Mouse (Mus musculus) CH12.LX (cell line): ENCODE measurements around the gene Lgals2. TPM values are rescaled to one million over a fixed set of nuclear protein-coding genes. Genes with fewer than 3 reads are reported as not detected.
A peak's percentile ranks its signal among the peaks of the same experiment; 100 is the strongest.

Experiments
- DNase-seq: peaks from one replicate; pipeline ENCODE4 v3.0.0-alpha.2; 2013; ENCODE audit errors: extremely low read depth
- H3K27ac ChIP-seq: 2 replicates; pipeline ENCODE4 v1.5.1; 2012; ENCODE audit warnings: low read depth, mild to moderate bottlenecking, control low read depth, moderate library complexity; ENCODE audit not compliant: insufficient read depth
- H3K27me3 ChIP-seq: replicated peaks from 2 replicates; pipeline ENCODE3; 2012; ENCODE audit warnings: inconsistent platforms
- H3K36me3 ChIP-seq, 2 experiments: replicated peaks in 1 of 2; 2 replicates each; pipeline versions ENCODE3 to v1.6.1; 2012; ENCODE audit warnings: inconsistent platforms in 1 of 2, low read length in 1 of 2, mild to moderate bottlenecking in 1 of 2, mixed read lengths in 1 of 2, moderate library complexity in 1 of 2; ENCODE audit not compliant: control insufficient read depth in 1 of 2, insufficient read depth in 1 of 2
- H3K4me1 ChIP-seq, 2 experiments: 2 replicates each; pipeline ENCODE4 v1.6.1; 2012; ENCODE audit warnings: inconsistent platforms in 1 of 2, moderate library complexity in 1 of 2; ENCODE audit not compliant: insufficient read depth in 2 of 2, control insufficient read depth in 1 of 2
- H3K4me2 ChIP-seq: 2 replicates; pipeline ENCODE4 v1.6.1; 2012; ENCODE audit warnings: low read depth, mild to moderate bottlenecking, control low read depth; ENCODE audit not compliant: poor library complexity, insufficient read depth, severe bottlenecking
- H3K4me3 ChIP-seq, 3 experiments: fragments of 150-350 bp in 1 of 3; sonication (generic) in 1 of 3; replicated peaks in 1 of 3; 2 replicates each; pipeline versions ENCODE3 to v1.5.1; 2011 to 2012; ENCODE audit warnings: low read depth in 2 of 3, low read length in 2 of 3, mild to moderate bottlenecking in 2 of 3, moderate library complexity in 2 of 3, control low read depth in 1 of 3, improper control_type of control experiment in 1 of 3, inconsistent platforms in 1 of 3, mixed read lengths in 1 of 3; ENCODE audit not compliant: poor library complexity in 1 of 3
- H3K79me2 ChIP-seq: replicated peaks from 2 replicates; pipeline ENCODE4 v1.6.1; 2012; ENCODE audit warnings: mild to moderate bottlenecking, moderate library complexity; ENCODE audit not compliant: control insufficient read depth, poor library complexity, insufficient read depth, severe bottlenecking; ENCODE audit errors: extremely low read depth
- H3K9ac ChIP-seq: 2 replicates; pipeline ENCODE4 v1.6.1; 2012; ENCODE audit warnings: low read depth, mild to moderate bottlenecking, control low read depth, moderate library complexity; ENCODE audit not compliant: insufficient read depth
- H3K9me3 ChIP-seq: replicated peaks from 2 replicates; pipeline ENCODE3; 2012; ENCODE audit warnings: low read length, inconsistent platforms, mixed read lengths
- CHD2 ChIP-seq: IDR thresholded peaks from 2 replicates; pipeline ENCODE4 v1.6.1; 2011; ENCODE audit warnings: low read length, improper control_type of control experiment
- CTCF ChIP-seq, 2 experiments: IDR thresholded peaks in 1 of 2; conservative IDR thresholded peaks in 1 of 2; 2 replicates each; pipeline ENCODE4 v1.5.1; 2011 to 2012; ENCODE audit warnings: low read depth in 2 of 2, low read length in 2 of 2, improper control_type of control experiment in 1 of 2, inconsistent platforms in 1 of 2, mild to moderate bottlenecking in 1 of 2, moderate library complexity in 1 of 2
- ELF1 ChIP-seq: IDR thresholded peaks from 2 replicates; pipeline ENCODE4 v1.6.1; 2014; ENCODE audit warnings: low read depth, mild to moderate bottlenecking, inconsistent platforms, low read length, improper control_type of control experiment
- EP300 ChIP-seq: IDR thresholded peaks from 2 replicates; pipeline ENCODE4 v1.6.1; 2011; ENCODE audit warnings: low read length, improper control_type of control experiment
- HCFC1 ChIP-seq: IDR thresholded peaks from 2 replicates; pipeline ENCODE4 v1.6.1; 2012; ENCODE audit warnings: low read depth, mild to moderate bottlenecking, inconsistent platforms, low read length, improper control_type of control experiment
- IRF4 ChIP-seq: IDR thresholded peaks from 2 replicates; pipeline ENCODE4 v1.6.1; 2014; ENCODE audit warnings: low read depth, mild to moderate bottlenecking, inconsistent platforms, low read length, improper control_type of control experiment
- MEF2A ChIP-seq: IDR thresholded peaks from 2 replicates; pipeline ENCODE4 v1.6.1; 2014; ENCODE audit warnings: low read depth, mild to moderate bottlenecking, inconsistent platforms, low read length, improper control_type of control experiment, borderline replicate concordance
- NELFE ChIP-seq: IDR thresholded peaks from 2 replicates; pipeline ENCODE4 v1.6.1; 2011; ENCODE audit warnings: low read depth, low read length, improper control_type of control experiment
- PAX5 ChIP-seq: IDR thresholded peaks from 2 replicates; pipeline ENCODE4 v1.6.1; 2012; ENCODE audit warnings: low read length, inconsistent platforms, mixed read lengths
- RAD21 ChIP-seq: IDR thresholded peaks from 2 replicates; pipeline ENCODE4 v1.6.1; 2011; ENCODE audit warnings: low read depth, mild to moderate bottlenecking, low read length, improper control_type of control experiment, moderate library complexity
- SMC3 ChIP-seq: IDR thresholded peaks from 2 replicates; pipeline ENCODE4 v1.6.1; 2011; ENCODE audit warnings: low read depth, low read length, improper control_type of control experiment
- TCF12 ChIP-seq: IDR thresholded peaks from 2 replicates; pipeline ENCODE4 v1.6.1; 2014; ENCODE audit warnings: low read depth, mild to moderate bottlenecking, inconsistent platforms, low read length, improper control_type of control experiment
- UBTF ChIP-seq: IDR thresholded peaks from 2 replicates; pipeline ENCODE4 v1.6.1; 2012; ENCODE audit warnings: low read depth, mild to moderate bottlenecking, inconsistent platforms, low read length, improper control_type of control experiment, moderate library complexity
- ZKSCAN1 ChIP-seq: IDR thresholded peaks from 2 replicates; pipeline ENCODE4 v1.6.1; 2012; ENCODE audit warnings: low read depth, inconsistent platforms, low read length, improper control_type of control experiment, borderline replicate concordance
- dilution Hi-C: fragments of 300-500 bp; cut with MboI; formaldehyde crosslinking; loops from 2 replicates; pipeline ENCODE4 v1.14.3; 2020; ENCODE audit warnings: low sequenced_read_pairs; ENCODE audit not compliant: extremely low pct_unique_long_range_greater_than_20kb, extremely low pct_ligation_motif_present
- in situ Hi-C: fragments of 300-500 bp; cut with MboI; formaldehyde crosslinking; loops from 3 replicates; pipeline ENCODE4 v1.14.3; 2019; ENCODE audit warnings: low sequenced_read_pairs, low pct_ligation_motif_present, low pct_unique_long_range_greater_than_20kb, mixed read lengths
- polyA plus RNA-seq: library from polyadenylated mRNA; unstranded; fragments of >175 nt; gene quantifications from 2 replicates; pipeline ENCODE4 v1.2.1, GENCODE M21; 2012; ENCODE audit warnings: low read depth; ENCODE audit not compliant: insufficient read length
- total RNA-seq, 2 experiments: library from RNA; depleted of rRNA; stranded (reverse); fragments of 300-350 nt in 1 of 2; fragments of >200 nt in 1 of 2; gene quantifications; 2 replicates each; pipeline ENCODE4 v1.2.3; 2012 to 2014

Gene Lgals2
- total and polyA plus RNA-seq, 3 experiments: not detected

DNA sequence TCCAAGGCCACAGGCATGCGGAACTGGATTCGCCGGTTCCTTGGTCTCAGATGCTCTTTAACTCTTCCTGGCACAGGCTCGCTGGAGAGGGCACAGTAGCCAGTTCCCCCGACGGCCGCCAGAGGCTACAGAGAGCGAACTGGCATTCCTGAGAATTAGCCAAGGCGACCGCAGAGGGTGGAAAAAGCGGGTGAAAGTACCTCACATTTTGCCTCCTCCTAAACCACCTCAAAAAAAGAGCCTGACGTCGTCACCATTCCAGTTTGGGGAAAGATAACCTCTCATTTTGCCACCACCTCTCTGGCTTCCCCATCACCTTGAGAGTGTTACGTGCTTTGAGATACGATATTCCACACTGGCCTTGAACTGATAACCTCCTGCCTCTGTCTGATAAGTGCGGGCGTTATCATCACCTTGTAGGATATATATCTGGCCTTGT lies 20.9 kb upstream of the Lgals2 start:
- H3K4me2 ChIP-seq: peak overlapping the region; percentile 80
- peak overlapping the region; percentile 49 to 75 (median 68) for H3K4me3 ChIP-seq
- DNase-seq: peak; percentile 57
- dilution Hi-C loops (no loop called here), in situ Hi-C loops (no loop called here)
- peaks cover 0 to 28% of the 10 kb centered on the region in 2 experiments; a peak in 2 of 4 replicates for H3K4me1 ChIP-seq
- no peaks in the 10 kb centered on the region for H3K9me3 ChIP-seq
- peaks cover 29% of the 10 kb centered on the region for H3K27me3 ChIP-seq
- H3K27ac ChIP-seq: no peak overlapping the region
- H3K9ac ChIP-seq: peak overlapping the region; percentile 79
- TF ChIP-seq EP300 (peak; percentile 44; the same call in 1 of the 2 replicates), IRF4 (peak; percentile 26; the same call in 1 of the 2 replicates), PAX5 (no peak), CTCF (conservative IDR thresholded peaks at IDR 0.05 in 1 of 2, IDR thresholded peaks at IDR 0.05 in 1 of 2; ENCODE audit: low read depth in 2 of 2, low read length in 2 of 2) (peak; percentile 48 to 69; a peak in 3 of 4 replicates), HCFC1 (peak; percentile 29), SMC3 (peak; percentile 41), NELFE (0 out of 2 replicates have a peak, but pooled peaks have one; percentile 20), ZKSCAN1 (no peak), CHD2 (0 out of 2 replicates have a peak, but pooled peaks have one; percentile 28), MEF2A (0 out of 2 replicates have a peak, but pooled peaks have one; percentile 31), RAD21 (peak; percentile 26), TCF12 (peak; percentile 29; the same call in 1 of the 2 replicates), UBTF (no peak), ELF1 (0 out of 2 replicates have a peak, but pooled peaks have one; percentile 23)
- H3K79me2 ChIP-seq: 0 out of 2 replicates have a peak, but pooled peaks cover 4% of the 10 kb centered on the region
- H3K36me3 ChIP-seq: peaks cover 9 to 23% of the 10 kb centered on the region in 2 experiments

DNA sequence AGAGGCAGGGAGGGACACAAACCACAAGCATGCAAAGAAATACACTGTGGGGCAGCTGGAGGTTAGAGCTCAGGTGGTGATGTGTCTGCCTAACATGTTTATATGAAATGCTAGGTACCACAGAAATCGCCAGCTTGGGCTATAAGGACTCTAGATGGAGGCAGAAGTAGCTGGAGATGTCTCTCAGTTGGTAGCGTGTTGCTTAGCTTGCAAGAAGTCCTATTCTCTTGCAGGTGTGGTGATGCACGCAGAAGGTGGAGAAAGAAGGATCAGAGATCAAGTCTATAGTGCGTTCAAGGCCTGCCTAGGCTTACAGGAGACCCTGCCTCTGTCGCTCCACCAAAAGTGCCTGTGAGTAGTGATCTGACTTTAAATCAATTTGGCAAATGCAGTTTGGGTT lies 20.2 kb upstream of the Lgals2 start:
- Histone ChIP-seq H3K79me2 (0 out of 2 replicates have a peak, but pooled peaks cover 4% of the 10 kb centered on the region), H3K4me3 (no peak overlapping the region), H3K9ac (no peak overlapping the region), H3K36me3 (peaks cover 5 to 15% of the 10 kb centered on the region in 2 experiments), H3K27me3 (peaks cover 29% of the 10 kb centered on the region), H3K4me1 (peaks cover 0 to 28% of the 10 kb centered on the region in 2 experiments; a peak in 2 of 4 replicates), H3K4me2 (no peak overlapping the region), H3K27ac (no peak overlapping the region), H3K9me3 (no peaks in the 10 kb centered on the region)
- dilution Hi-C loops: no loop called here
- TF ChIP-seq ELF1: no peak
- in situ Hi-C loops: no loop called here
- DNase-seq: no peak
